Mouse (Mus musculus) cerebellum, adult 9-11 months (tissue): Measurements from ENCODE around the gene Fam76b.

Experiments
- DNase-seq: peaks from one replicate; pipeline ENCODE4 v3.0.0; 2022

The Fam76b gene

DNA sequence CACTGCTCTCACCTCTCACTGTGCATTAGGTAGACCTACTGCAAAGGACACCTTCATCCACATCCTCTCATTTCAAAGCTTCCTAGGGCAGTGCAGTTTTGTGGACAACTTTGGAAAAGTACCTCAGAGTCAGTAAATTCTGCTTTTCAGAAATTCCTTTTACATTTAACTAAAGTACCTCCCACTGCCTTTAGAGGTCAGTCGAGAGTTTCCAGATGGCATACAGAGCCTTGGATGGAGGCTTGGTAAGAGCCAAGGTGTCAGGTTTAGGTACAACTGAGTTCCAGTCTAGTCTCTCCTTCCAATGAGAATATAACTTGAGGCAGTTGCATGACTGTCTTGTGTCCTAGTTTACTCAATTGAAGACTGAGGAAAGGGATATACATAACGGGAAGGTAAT is 46.8 kb downstream of the Fam76b start:
- no peak for DNase-seq

DNA sequence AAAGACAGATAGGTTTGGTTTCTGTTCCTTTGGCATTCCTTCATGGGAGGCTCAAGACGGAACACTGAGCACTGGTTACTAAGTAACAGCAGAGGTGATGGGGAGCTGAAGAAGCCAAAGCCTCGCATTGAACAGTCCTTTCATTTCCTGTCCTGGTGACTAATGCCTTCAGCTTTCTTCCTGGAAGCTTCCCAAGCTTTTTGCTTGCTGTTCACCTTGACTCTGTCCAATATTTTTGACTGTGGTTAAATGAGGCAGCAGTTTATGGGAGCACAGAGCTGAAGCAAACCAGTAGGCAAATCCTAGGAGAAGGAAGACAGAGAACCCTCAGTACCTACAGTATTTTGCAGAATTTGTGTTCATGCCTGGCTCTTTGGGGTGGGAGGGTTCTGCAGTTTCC is 47.8 kb downstream of the Fam76b start:
- DNase-seq = no peak

DNA sequence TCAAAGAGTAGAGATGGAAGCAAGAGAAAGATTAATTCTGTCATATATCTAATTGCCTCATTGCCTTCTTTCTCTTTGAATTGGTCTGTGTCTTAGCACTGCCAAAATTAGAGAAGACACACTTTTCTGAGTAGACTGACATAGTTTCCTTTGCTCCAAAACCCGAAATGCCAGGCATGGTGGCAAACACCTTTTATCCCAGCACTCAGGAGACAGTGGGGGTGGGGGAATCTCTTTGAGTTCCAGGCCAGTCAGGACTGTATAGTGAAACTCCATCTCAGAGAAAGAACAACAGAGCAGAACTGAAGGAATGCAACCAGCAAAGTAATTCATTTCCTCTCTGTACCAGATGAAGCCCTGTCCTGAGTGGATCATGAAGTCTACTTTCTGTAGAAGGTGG is 53.2 kb downstream of the Fam76b start:
- DNase-seq = no peak

DNA sequence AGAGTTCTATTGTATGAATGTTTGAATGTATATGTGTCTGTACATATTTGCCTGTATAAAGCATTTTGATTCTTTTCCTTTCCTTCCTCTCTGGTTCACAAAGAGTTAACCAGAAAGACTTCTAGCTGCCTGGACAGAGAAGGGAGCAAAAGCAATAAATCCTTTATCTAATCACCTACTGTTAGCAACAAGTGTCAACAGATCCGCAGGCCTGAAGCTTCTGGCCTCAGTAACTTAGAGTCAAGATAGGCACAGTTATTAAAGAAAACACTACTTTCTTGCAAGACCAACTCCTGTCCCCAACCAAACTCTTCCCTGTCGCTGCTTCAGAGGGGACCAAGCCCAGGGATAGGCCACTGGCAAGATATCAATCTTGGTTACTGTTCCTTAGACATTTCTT is 55.0 kb downstream of the Fam76b start:
- DNase-seq = no peak

DNA sequence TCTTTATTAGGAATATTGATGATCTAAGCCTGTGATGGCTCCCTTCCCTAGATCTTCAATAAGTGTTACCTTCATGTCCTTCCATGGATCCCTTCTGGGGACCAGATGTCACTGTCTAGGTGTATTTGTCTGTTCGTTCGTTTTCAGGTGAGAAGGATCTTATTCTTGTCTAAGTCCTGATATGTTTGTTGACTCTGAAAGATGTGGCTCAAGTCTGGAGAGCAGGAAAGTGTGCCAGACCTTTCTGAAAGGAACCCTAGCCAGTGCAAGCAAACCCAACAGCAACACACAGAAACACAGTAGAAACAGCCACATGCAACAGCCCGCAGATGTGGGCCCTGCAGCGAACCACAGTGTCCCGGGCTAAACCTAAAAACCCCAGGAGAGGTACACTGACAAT is 61.5 kb downstream of the Fam76b start:
- no peak for DNase-seq

DNA sequence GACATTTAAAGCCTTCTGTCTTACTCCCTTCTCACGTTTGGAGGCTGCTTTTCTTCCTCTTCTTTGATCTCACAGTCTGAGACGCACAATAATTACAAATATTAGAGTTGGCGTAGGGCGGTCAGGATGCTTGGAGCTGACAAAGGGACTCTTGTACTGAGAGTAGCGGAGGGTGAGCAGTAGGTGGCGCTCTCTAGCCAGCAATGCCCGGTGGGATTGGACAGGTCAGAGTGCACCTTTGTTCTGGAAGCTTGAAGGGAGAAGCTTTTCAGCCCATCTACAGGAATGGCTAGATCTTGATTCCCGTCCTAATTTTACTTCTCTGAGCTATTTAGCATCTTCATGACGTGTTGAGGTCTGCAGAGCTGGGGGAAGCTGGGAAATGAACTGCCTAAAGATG is 62.1 kb downstream of the Fam76b start:
- peak; percentile 51 for DNase-seq

DNA sequence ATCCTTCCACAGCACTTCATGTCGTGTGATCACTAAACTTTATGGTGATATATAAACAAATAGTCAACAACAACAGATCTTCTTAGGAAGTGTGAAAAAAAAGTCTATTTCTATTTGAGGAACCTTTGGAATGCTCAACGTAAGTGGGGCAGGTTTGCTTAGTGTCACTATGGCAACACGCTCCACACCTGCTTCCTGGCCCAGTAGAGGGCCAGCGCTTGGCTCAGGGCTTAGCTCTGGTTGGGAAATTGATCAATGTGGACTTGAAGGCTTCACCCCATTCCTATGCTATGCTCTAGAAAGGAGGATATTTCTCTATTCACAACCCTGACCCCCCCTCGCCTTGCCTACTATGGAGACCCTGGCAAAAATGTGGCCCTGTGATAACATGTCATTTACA is 62.7 kb downstream of the Fam76b start:
- no peak for DNase-seq

DNA sequence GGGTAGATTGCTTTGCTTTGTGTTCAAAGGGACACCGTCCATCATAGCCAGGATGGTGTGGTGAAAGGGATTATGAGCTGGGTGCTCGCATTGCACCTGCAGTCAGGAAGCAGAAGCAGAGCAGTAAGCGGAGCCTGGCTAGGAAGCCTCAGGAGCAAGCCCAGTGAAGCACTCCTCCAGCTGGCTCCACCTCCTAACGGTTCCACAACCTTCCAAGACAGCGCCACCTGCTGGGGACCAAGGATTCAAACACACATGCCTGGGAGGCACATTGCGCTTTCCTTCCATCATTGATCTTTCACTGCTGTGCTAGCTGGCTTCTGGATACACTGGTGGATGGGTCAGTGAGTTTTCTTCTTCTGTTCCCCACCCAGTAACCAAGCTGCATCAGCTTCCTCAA is 64.4 kb downstream of the Fam76b start:
- no peak for DNase-seq

DNA sequence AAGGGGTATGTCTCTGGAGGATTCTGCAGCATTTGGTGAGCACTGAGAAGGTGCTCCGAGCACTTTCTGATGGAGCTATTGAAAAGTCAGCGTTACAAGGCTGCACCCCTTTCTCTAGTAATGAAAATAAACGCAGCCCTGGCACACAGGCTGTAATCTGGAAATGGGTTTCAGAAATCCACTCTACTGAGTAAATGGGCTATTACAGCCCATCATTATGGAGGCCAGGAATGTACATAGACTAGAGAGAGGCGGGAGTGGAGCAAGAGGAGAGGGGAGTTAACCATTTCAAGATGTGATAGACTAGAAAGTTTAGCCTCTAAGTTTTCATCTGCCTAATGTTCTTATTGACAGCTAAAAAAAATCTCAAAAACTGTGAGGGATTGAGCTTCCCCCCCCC is 65.5 kb downstream of the Fam76b start:
- DNase-seq = no peak

DNA sequence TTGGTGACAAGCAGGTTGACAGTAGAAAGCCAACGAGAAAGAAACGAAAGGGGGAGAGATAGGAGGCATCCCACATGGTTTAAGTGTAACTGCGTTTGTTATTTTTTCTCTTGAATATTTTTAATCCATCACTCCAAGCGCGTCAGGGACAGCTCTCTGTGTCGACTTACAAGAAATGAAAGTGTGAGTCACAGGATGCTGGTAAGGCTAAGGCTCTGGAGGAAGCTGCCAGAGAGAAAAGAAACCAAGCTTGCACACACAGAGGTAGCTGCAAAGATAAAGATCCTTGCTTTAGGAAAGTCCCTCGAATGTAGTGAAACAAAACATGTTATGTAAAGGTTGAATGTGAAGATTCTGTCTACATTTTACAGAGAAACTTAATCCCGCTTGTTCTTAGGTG is 67.0 kb downstream of the Fam76b start:
- DNase-seq = no peak

DNA sequence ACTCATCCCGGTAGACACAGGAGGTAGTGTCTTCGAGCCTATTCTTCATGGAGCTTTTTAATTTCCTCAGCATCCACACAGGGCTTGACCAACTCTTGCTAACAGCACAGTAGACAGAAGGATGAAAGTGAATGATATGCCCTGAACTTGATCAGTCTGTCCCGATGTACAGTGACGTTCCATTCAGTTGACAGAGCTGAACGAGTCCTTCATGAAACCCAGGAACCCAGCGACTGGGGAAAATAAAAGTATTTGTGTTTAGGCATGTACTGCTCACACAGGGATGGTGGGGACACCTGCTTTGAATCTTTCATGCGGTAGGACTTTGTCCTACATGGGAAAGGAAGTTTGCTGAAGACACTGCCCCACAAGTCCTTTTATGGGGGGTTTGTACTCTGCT is 67.4 kb downstream of the Fam76b start:
- no peak for DNase-seq

DNA sequence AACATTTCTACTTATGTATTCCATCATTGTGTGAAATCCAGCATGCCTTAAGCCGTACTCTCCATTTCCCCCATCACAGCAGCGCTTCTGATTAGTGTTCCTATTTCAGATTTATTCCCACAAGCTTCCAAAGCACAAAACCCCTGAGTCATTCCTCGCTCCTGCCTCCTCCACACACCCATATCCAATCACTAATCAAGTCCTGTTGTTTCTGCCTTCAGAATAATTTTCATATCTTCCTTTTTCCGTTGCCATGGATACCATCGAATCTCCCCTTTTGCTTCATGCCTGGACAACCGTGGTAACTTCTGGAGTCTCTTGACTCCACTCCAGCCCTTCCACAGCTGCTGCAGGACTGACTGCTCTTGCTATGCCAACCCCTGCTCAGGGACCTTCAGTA is 68.5 kb downstream of the Fam76b start:
- DNase-seq = no peak

DNA sequence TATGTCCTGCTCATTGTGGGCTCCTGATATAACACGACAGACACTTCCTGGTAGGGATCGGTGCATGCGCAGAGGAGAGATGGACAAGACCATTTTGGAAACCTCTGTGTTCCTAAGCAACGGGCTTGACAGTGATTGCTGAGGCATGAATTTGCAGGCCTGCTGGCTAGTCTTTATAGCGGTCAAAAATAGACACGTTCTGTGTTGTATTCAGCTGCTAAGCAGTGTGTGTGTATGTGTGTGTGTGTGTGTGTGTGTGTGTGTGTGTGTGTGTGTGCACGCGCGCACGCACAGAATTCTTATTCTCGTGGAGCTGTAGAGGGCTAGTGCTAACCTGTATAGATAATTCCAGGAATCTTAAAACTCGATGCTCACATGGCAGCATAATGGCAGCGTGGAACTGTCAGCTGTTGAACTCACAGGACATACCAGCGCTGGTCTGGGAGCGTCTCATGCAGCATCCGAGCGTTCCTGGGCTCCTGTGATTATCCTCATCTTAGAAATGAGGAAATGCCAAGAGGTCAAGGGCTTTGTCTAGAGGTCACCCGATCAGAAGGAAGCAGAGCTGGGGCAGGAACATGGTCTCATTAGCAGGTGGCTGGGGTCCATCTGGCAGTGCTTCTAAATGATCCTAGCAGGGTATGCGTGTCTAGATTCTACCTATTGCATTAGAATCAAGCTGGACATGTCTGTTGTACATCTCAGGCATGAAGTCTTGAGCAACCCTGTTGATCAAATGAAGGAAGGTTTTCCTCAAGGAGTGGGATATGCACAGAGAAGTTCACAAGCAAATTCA is 71.2 kb downstream of the Fam76b start:
- DNase-seq = peak; percentile 35

DNA sequence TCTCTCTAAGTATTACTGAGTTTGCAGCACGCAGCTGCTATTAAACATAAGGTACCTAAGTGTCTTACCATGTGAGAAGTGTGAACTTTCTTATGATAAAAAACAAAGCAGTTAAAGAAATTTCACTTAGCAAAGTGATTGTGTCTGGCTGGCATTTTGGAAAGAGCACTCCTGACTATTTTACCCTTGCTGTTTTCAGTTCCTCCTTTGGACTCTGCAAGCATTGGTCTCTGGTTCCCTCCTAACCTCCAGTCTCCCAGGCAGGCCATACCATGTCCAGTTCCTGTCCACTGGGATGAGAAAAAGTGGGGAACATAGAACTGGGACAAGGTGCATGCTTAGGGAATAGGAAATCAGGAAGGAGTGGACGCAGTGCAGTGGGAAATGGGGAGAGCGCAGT is 74.5 kb downstream of the Fam76b start:
- no peak for DNase-seq

DNA sequence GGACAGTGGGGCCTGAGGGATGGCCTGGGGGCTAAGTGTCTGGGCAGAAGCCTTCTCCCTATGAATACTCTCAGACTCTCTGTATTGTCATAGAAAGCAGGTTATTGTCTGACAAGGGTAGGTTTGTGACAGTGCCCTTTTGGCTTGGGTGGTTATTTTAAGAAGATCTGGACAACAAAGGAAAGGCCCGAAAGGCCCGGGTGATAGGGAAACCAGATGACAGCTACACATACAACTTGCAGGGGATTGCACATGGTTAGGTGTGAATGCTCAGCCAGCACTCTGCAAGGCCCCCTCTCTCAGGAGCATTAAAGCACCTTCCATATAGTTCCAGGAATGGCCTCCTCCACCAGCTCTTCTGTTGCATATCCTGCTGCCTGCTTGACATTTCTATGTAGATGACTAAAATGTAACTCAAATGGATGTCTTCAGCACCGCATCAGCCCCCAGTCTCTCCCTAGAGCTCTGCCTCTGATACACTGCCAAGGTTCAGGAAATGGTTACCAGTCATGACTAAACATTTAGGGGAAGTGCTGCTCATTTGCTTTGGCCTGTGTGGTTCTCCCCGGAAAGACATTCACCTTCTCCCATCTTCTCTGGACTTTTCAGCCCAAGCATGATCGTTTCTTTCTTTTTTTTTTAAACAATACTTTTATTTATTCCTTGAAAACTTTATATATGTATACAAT is 76.7 kb downstream of the Fam76b start:
- no peak for DNase-seq
